Comparison of ENCODE assay signal across 8 mouse cellular contexts in the genomic region with DNA sequence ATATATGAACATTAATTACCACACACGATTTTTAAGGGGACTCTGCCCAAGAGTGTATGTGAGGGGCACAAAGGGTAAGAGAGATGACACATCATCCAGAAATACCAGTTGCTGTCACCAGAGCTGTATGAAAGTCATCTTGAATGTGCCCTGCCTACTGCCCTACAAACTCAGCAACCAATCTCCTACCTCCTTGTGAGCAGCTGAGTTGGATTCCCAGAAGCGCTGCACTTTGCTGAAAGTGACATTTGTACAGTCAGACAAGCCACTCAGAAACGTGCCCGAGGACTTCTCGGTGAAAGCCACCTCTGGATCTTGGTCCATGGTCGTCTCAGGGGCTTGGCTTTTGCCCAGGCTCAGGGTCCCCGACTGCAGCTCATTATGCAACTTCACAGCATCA. TPM values are rescaled to one million over a fixed set of nuclear protein-coding genes. Genes with fewer than 3 reads are reported as not detected.
DNase-seq lines count a peak whose midpoint lies in the region; ATAC-seq and TF ChIP-seq lines count a peak whose summit lies in the region.

No protein-coding gene starts in this region.

- peak overlapping the region; percentile 87 for H3K4me2 ChIP-seq in forebrain, embryonic 12.5 days
- peak overlapping the region; percentile 87 for H3K4me2 ChIP-seq in limb, embryonic 15.5 days
- peak overlapping the region; percentile 85 for H3K4me2 ChIP-seq in stomach, postnatal 0 days (replicated peaks; ENCODE audit: low read depth)

- H3K27me3 ChIP-seq in thymus, adult 2 months (ENCODE audit: control insufficient read depth, insufficient read depth, low read length): no peaks in the 10 kb centered on the region
- no peaks in the 10 kb centered on the region for H3K27me3 ChIP-seq in forebrain, embryonic 12.5 days
- no peaks in the 10 kb centered on the region for H3K27me3 ChIP-seq in limb, embryonic 15.5 days
- H3K27me3 ChIP-seq in stomach, postnatal 0 days (ENCODE audit: control insufficient read depth, insufficient read depth, low read length): no peaks in the 10 kb centered on the region

- 39% methylated on average over 7 of the region's 7 CpGs for WGBS in thymus, adult 2 months
- WGBS in forebrain, embryonic 12.5 days: 41% methylated on average over 7 of the region's 7 CpGs
- WGBS in limb, embryonic 15.5 days: 37% methylated on average over 7 of the region's 7 CpGs
- 31% methylated on average over 7 of the region's 7 CpGs for WGBS in stomach, postnatal 0 days

- no peak for TF ChIP-seq POLR2A in thymus, adult 2 months (IDR thresholded peaks at IDR 0.05; ENCODE audit: control insufficient read depth, extremely low read depth, insufficient read depth, low read length, poor library complexity)

- DNase-seq in thymus, adult 2 months: no peak
- DNase-seq in thymus, postnatal 25 days: no peak
- DNase-seq in stomach, postnatal 0 days (ENCODE audit: low spot score): no peak
- no peak for DNase-seq in cerebellum, adult 18-20 months
- no peak for DNase-seq in cerebellum, adult 9-11 months
- no peak for DNase-seq in cerebellum, postnatal 10 days

- ATAC-seq in forebrain, embryonic 12.5 days (ENCODE audit: low FRiP score): no peak
- ATAC-seq in limb, embryonic 15.5 days (ENCODE audit: insufficient number of reproducible peaks, low FRiP score, low TSS enrichment, low read depth): no peak
- ATAC-seq in stomach, postnatal 0 days (ENCODE audit: low FRiP score, low TSS enrichment): no peak

- no peaks in the 10 kb centered on the region for H3K36me3 ChIP-seq in thymus, adult 2 months (ENCODE audit: control insufficient read depth, insufficient read depth, low read length)
- peaks cover 9% of the 10 kb centered on the region for H3K36me3 ChIP-seq in forebrain, embryonic 12.5 days (replicated peaks)
- peaks cover 18% of the 10 kb centered on the region for H3K36me3 ChIP-seq in limb, embryonic 15.5 days
- H3K36me3 ChIP-seq in stomach, postnatal 0 days (ENCODE audit: control insufficient read depth, insufficient read depth, low read length): no peaks in the 10 kb centered on the region

- no peak for TF ChIP-seq EP300 in stomach, postnatal 0 days (optimal IDR thresholded peaks at IDR 0.05)

- H3K4me1 ChIP-seq in thymus, adult 2 months (replicated peaks; ENCODE audit: control insufficient read depth, insufficient read depth, low read length): peaks cover 8% of the 10 kb centered on the region
- H3K4me1 ChIP-seq in forebrain, embryonic 12.5 days: peaks cover 17% of the 10 kb centered on the region
- peaks cover 16% of the 10 kb centered on the region for H3K4me1 ChIP-seq in limb, embryonic 15.5 days
- H3K4me1 ChIP-seq in stomach, postnatal 0 days (replicated peaks; ENCODE audit: control insufficient read depth, insufficient read depth): 0 out of 2 replicates have a peak, but pooled peaks cover 3% of the 10 kb centered on the region

- H3K4me3 ChIP-seq in thymus, adult 2 months (ENCODE audit: control insufficient read depth, insufficient read depth, low read length): peak overlapping the region; percentile 61; the same call in 1 of the 2 replicates
- H3K4me3 ChIP-seq in forebrain, embryonic 12.5 days (replicated peaks): peak overlapping the region; percentile 72
- peak overlapping the region; percentile 73 for H3K4me3 ChIP-seq in limb, embryonic 15.5 days
- peak overlapping the region; percentile 70 for H3K4me3 ChIP-seq in stomach, postnatal 0 days (ENCODE audit: low read depth, low read length)

- H3K27ac ChIP-seq in thymus, adult 2 months (ENCODE audit: control insufficient read depth, insufficient read depth, low read length): no peak overlapping the region
- H3K27ac ChIP-seq in forebrain, embryonic 12.5 days: no peak overlapping the region
- H3K27ac ChIP-seq in limb, embryonic 15.5 days: no peak overlapping the region
- H3K27ac ChIP-seq in stomach, postnatal 0 days (replicated peaks): peak overlapping the region; percentile 53; the same call in 1 of the 2 replicates

- no peaks in the 10 kb centered on the region for H3K9me3 ChIP-seq in forebrain, embryonic 12.5 days
- no peaks in the 10 kb centered on the region for H3K9me3 ChIP-seq in limb, embryonic 15.5 days
- no peaks in the 10 kb centered on the region for H3K9me3 ChIP-seq in stomach, postnatal 0 days (ENCODE audit: control insufficient read depth, low read length)

- no peak for TF ChIP-seq CTCF in thymus, adult 2 months (IDR thresholded peaks at IDR 0.05; ENCODE audit: borderline replicate concordance, control insufficient read depth, extremely low read depth, insufficient read depth, low read length, poor library complexity)
- TF ChIP-seq CTCF in stomach, postnatal 0 days (IDR thresholded peaks at IDR 0.05; ENCODE audit: low read depth): no peak

- peak overlapping the region; percentile 63 for H3K9ac ChIP-seq in forebrain, embryonic 12.5 days
- no peak overlapping the region for H3K9ac ChIP-seq in limb, embryonic 15.5 days
- peak overlapping the region; percentile 54 for H3K9ac ChIP-seq in stomach, postnatal 0 days (ENCODE audit: low read length)

RNA-seq across cellular contexts. Expression of gene Rrp12, which starts 1.0 kb away (rescaled TPM):
- polyA plus RNA-seq in thymus, adult 2 months (2012; rRNA removed): 9.7 and 10.9 TPM in 2 replicates
- 24.3 and 28.1 TPM in 2 replicates for polyA plus RNA-seq in forebrain, embryonic 12.5 days (2016; fragmentation: Nextera tagmentation; extraction: Ambion mirVana)
- polyA plus RNA-seq in limb, embryonic 15.5 days (2015; fragmentation: Nextera tagmentation; extraction: Ambion mirVana): 16.1 and 17.4 TPM in 2 replicates
- 6.3 and 6.4 TPM in 2 replicates for polyA plus RNA-seq in stomach, postnatal 0 days (2015; fragmentation: Nextera tagmentation; extraction: Ambion mirVana)

RNA-seq across cellular contexts. Expression of gene Pgam1, which starts 16.8 kb away (rescaled TPM):
- 187 and 200 TPM in 2 replicates for polyA plus RNA-seq in thymus, adult 2 months (2012; rRNA removed)
- 621 and 639 TPM in 2 replicates for polyA plus RNA-seq in forebrain, embryonic 12.5 days (2016; fragmentation: Nextera tagmentation; extraction: Ambion mirVana)
- polyA plus RNA-seq in limb, embryonic 15.5 days (2015; fragmentation: Nextera tagmentation; extraction: Ambion mirVana): 668 TPM in 2 replicates
- polyA plus RNA-seq in stomach, postnatal 0 days (2015; fragmentation: Nextera tagmentation; extraction: Ambion mirVana): 334 and 339 TPM in 2 replicates

RNA-seq across cellular contexts. Expression of gene Exosc1, which starts 38.3 kb away (rescaled TPM):
- 20.3 and 20.5 TPM in 2 replicates for polyA plus RNA-seq in thymus, adult 2 months (2012; rRNA removed)
- 77.7 and 83.2 TPM in 2 replicates for polyA plus RNA-seq in forebrain, embryonic 12.5 days (2016; fragmentation: Nextera tagmentation; extraction: Ambion mirVana)
- 70.4 and 70.7 TPM in 2 replicates for polyA plus RNA-seq in limb, embryonic 15.5 days (2015; fragmentation: Nextera tagmentation; extraction: Ambion mirVana)
- polyA plus RNA-seq in stomach, postnatal 0 days (2015; fragmentation: Nextera tagmentation; extraction: Ambion mirVana): 46.4 and 47.2 TPM in 2 replicates

RNA-seq across cellular contexts. Expression of gene Zdhhc16, which starts 38.3 kb away (rescaled TPM):
- 162 and 176 TPM in 2 replicates for polyA plus RNA-seq in thymus, adult 2 months (2012; rRNA removed)
- polyA plus RNA-seq in forebrain, embryonic 12.5 days (2016; fragmentation: Nextera tagmentation; extraction: Ambion mirVana): 79.5 and 82.5 TPM in 2 replicates
- polyA plus RNA-seq in limb, embryonic 15.5 days (2015; fragmentation: Nextera tagmentation; extraction: Ambion mirVana): 85.7 and 91.7 TPM in 2 replicates
- 37.4 and 42.0 TPM in 2 replicates for polyA plus RNA-seq in stomach, postnatal 0 days (2015; fragmentation: Nextera tagmentation; extraction: Ambion mirVana)

RNA-seq across cellular contexts. Expression of gene Frat2, which starts 47.0 kb away (rescaled TPM):
- polyA plus RNA-seq in thymus, adult 2 months (2012; rRNA removed): 27.4 and 44.5 TPM in 2 replicates
- 19.3 and 22.7 TPM in 2 replicates for polyA plus RNA-seq in forebrain, embryonic 12.5 days (2016; fragmentation: Nextera tagmentation; extraction: Ambion mirVana)
- polyA plus RNA-seq in limb, embryonic 15.5 days (2015; fragmentation: Nextera tagmentation; extraction: Ambion mirVana): 2.1 and 2.2 TPM in 2 replicates
- 3.5 and 4.3 TPM in 2 replicates for polyA plus RNA-seq in stomach, postnatal 0 days (2015; fragmentation: Nextera tagmentation; extraction: Ambion mirVana)
